Mouse (Mus musculus): ENCODE results near the gene Gm20897.
"Not testable (repeated sequence)": the region's sequence is repeated elsewhere in the genome, so short reads cannot be mapped to it uniquely, and the experiment has no call there.

Gene Gm20897

GRCm38 (mm10) chrY:38502138-38502537 is at the start of gene Gm20897:
Gene Gm20897 (minus strand): TSS chrY:38502238.
- not testable (repeated sequence) for DNase-seq (ENCODE audit: low read depth in 2 of 2, low spot score in 2 of 2)
